Mouse (Mus musculus) small intestine, adult 2 months (tissue): ENCODE data around the gene Mtmr6.

Source experiments
- CTCF ChIP-seq: fragments of 200-500 bp; IDR thresholded peaks from 2 replicates; pipeline ENCODE4 v1.5.1; 2012; ENCODE audit warnings: low read depth, mild to moderate bottlenecking, control low read depth, inconsistent platforms, low read length, moderate library complexity, mixed read lengths; ENCODE audit not compliant: insufficient replicate concordance, insufficient read length; ENCODE audit errors: extremely low read depth
- POLR2A ChIP-seq: fragments of 200-500 bp; IDR thresholded peaks from 2 replicates; pipeline ENCODE4 v1.6.1; 2012; ENCODE audit warnings: low read depth, mild to moderate bottlenecking, control low read depth, inconsistent platforms, low read length, moderate library complexity

- no peak for TF ChIP-seq POLR2A
- TF ChIP-seq CTCF, result no peak
Observed at GRCm38 (mm10) chr14:60300224-60300991, 35.4 kb downstream of the Mtmr6 start.
